10 mouse cellular contexts compared by ENCODE assay signal in the genomic region with DNA sequence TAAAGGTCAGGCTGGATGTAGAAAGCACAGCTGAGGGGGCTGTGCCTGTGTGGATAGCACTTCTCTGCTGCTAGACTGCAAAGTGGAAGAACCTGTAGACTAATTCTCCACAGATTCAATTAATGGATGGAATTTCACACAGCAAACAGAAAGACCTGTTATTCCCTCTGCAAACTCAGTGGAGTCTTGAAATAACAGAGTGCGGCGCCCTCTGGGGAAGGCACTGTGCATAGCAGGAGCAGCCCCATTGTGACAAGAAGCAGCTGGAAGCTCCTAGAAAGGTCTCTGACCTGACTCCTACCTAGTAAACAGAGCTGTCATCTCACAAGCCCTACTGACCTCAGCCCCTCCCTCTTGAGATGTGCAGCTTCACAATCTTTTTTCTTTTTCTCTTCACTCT.
DNase-seq lines count a peak whose midpoint lies in the region; TF ChIP-seq lines count a peak whose summit lies in the region.
"Had no signal": no experiment of that assay in that cellular context is flagged by ENCODE, and none has a peak within 500 bp of the region (broad histone marks: within the 10 kb centered on the region; RNA-seq: fewer than 3 reads in every experiment).

No protein-coding gene starts in this region.

- H3K4me3 ChIP-seq in lung, adult 2 months (replicated peaks; ENCODE audit: extremely low read depth, low read depth, low read length): no peak overlapping the region
- H3K4me3 ChIP-seq: embryonic facial prominence, embryonic 12.5 days; midbrain, embryonic 12.5 days had no signal

- peak; percentile 7 to 30 for DNase-seq in urinary bladder, adult 18-20 months (ENCODE audit: low spot score in 2 of 2)
- no peak for DNase-seq in urinary bladder, postnatal 10 days (ENCODE audit: low spot score)
- peak; percentile 46 to 52 for DNase-seq in cerebellum, postnatal 36 days
- peak; percentile 65 for DNase-seq in gastrocnemius, postnatal 14 days
- DNase-seq in kidney, postnatal 25 days: peak; percentile 71 to 87
- DNase-seq in lung, adult 2 months: peak; percentile 74
- peak; percentile 75 for DNase-seq in right cerebral cortex, postnatal 14 days
- no peak for DNase-seq in spleen, postnatal 36 days (ENCODE audit: low spot score in 2 of 2)

- WGBS in lung, adult 2 months: 10% methylated on average over 2 of the region's 2 CpGs

- no peak for TF ChIP-seq POLR2A in lung, adult 2 months (IDR thresholded peaks at IDR 0.05; ENCODE audit: borderline replicate concordance, extremely low read depth, low read depth, low read length)

- peak; percentile 83 for TF ChIP-seq CTCF in lung, adult 2 months (IDR thresholded peaks at IDR 0.05; ENCODE audit: insufficient read depth, low read length)

- intact Hi-C loops in gastrocnemius, postnatal 14 days (cut with DNase I; ENCODE audit: low total_unique reads): loop anchor here (5.0 kb wide), 1 partner anchor 116 kb away; no protein-coding TSS in a partner anchor

- peaks cover 2% of the 10 kb centered on the region; the same call in 1 of the 2 replicates for H3K4me1 ChIP-seq in lung, adult 2 months (ENCODE audit: control insufficient read depth, insufficient read depth, low read length)
- H3K4me1 ChIP-seq: embryonic facial prominence, embryonic 12.5 days; midbrain, embryonic 12.5 days had no signal

Comparison
In these comparisons a context has a peak if more than half of its experiments do, and no peak if none do; other contexts are left out.
1. DNase-seq: peak in urinary bladder, adult 18-20 months (2 of 2), cerebellum, postnatal 36 days (2 of 2), gastrocnemius, postnatal 14 days (single experiment), kidney, postnatal 25 days (2 of 2), lung, adult 2 months (single experiment) and right cerebral cortex, postnatal 14 days (single experiment); none in urinary bladder, postnatal 10 days (single experiment) and spleen, postnatal 36 days (0 of 2).